Mouse (Mus musculus) megakaryocyte-erythroid progenitor cell, adult 5-6 weeks (primary cell): ENCODE measurements around the gene Tasp1. TPM values are rescaled to one million over a fixed set of nuclear protein-coding genes. Genes with fewer than 3 reads are reported as not detected.
"Not testable (repeated sequence)": the region's sequence is repeated elsewhere in the genome, so short reads cannot be mapped to it uniquely, and the experiment has no call there.

ENCODE experiments used
- ATAC-seq: replicated peaks from 2 replicates; pipeline ENCODE4 v1.8.0; 2016; ENCODE audit warnings: mild to moderate bottlenecking, inconsistent platforms; ENCODE audit not compliant: severe bottlenecking, poor library complexity, low FRiP score, low TSS enrichment
- total RNA-seq, 2 experiments: library from RNA; stranded (forward) in 1 of 2; stranded (reverse) in 1 of 2; fragments of 200-1000, 215-1000 nt in 1 of 2; fragments of >200 nt in 1 of 2; fragmentation: Nextera tagmentation in 1 of 2; gene quantifications; 2 replicates each; pipeline ENCODE4 v1.2.3; 2014 to 2017

Gene Tasp1
- total RNA-seq, 2 experiments from 2014 or later = 15.2 to 17.9 TPM

DNA sequence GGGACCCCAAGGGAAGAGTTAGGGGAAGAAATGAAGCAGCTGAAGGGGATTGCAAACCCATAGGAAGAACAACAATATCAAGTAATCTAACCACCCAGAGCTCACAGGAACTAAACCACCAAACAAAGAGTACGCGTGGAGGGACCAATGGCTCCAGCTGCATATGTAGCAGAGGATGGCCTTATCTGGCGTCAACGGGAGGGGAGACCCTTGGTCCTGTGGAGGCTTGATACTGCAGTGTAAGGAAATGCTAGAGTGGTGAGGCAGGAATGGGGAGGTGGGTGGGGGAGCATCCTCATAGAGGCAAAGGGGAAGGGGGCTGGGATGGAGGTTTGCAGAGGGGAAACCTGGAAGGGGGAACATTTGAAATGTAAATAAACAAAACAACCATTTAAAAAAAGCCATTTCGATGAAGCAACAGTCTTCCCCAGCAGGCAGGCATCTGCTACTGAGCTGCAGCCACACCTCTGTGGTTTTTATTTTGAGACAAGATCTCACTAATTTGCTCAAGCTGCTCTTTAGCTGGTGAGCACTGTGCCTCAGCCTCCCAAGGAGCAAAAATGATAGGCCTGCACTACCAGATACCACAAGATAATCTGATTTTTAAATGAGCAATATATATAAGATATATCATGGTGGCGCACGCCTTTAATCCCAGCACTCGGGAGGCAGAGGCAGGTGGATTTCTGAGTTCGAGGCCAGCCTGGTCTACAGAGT, 160.0 kb downstream of the Tasp1 start:
- ATAC-seq = no peak

DNA sequence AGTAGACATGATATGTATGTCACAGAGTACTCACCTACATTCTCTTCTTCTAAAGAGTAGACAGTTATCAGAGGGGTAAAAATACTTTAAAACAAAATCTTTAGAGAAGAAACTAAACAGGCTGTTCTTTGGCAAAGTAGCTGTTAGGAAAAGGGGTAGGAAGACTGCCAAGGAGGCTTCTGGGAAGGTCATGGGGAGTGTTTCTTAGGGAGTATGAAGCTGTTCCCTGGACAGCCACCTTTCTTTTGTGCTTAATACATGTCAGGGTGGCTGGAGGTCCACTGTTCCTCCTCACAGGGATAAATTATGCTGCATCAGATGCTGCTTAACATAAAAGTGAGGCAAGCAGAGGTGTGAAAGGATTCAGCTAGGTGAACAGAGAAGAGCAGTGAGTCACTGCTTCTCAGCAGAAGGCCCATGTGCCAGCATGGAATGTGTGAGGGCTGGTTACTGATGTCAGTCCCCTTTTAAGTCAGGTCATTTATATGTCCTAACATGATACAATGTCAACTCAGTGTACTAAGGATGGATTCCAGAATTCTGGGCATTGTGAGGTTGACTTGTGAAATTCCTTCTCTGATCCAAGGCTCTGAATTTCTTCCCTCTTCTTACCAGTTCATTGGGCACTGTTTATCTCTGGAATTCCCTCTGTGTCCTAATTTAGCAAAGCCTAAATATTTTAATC, 175.1 kb downstream of the Tasp1 start:
- ATAC-seq = no peak

DNA sequence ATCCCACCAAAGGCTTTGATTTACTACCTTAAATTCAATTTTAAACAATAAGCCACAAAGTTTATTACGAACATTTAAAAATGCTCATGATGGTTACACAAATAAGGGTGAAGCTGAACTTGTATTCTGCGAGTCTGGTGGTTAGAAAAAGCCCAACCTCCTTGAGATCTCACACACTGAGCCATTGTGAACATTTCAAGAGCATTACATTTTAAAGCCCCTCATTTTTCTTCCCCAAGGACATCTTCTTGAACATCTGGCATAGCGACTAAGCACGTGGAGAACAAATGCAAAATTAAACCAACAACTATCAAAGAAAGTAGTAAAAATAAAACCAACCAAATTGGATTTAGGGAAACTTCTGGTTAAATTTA, 182.4 kb downstream of the Tasp1 start:
- ATAC-seq = no peak

DNA sequence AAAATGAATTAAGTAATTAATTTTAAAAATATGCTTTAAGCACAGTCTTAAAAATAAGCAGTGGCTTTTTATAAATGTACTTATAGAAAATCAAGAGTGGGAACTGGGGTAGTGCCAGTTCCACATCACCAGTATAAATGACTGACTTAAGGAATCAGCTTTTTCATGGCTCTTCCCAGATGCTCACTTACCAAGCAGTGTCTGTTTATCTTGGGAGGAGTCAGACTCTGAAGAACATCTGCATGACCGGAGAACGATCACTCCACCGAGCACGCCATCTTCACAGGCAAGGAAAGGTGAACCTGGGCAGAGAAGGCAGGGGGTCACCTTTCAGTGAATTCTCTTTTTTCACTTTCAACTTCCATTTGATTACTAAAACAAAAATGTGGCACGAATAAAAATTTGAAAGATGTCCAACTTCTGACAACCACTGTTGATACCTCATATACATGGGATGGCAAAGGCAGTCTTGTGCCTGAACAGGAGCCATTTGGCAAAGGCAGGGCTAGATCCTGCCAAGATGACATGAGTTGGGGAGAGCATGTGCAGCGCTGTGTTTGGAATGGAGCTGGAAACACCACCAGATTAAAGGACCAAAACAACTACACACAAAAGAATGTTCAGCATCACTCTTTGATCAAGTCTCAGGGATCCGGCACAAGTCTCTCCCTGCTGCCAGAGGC, 182.9 kb downstream of the Tasp1 start:
- ATAC-seq = no peak

DNA sequence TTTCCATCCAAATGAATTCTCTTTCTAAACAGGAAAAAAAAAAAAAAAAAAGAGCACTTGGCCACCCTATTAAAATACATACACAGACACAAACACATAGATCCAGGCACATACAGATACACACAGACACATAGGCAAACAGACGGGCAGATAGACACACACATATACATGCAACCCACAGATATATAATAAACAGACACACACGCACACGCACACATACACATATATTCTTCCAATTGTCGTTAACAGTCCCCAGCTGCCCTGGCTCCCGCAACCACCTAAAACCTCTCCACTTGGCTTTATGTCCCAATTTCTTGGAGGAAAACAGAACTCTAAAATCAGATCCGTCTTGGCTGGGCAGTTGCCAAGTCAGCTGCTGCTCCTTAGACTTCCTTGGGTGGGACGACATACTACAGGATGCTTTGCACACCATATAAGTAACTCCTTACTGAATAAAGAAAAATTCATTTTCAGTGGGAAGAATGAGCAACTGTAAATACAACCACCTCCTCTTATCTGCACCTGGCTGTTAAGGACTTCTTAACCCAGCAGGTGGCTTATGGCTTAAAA, 188.5 kb downstream of the Tasp1 start:
- ATAC-seq = no peak

DNA sequence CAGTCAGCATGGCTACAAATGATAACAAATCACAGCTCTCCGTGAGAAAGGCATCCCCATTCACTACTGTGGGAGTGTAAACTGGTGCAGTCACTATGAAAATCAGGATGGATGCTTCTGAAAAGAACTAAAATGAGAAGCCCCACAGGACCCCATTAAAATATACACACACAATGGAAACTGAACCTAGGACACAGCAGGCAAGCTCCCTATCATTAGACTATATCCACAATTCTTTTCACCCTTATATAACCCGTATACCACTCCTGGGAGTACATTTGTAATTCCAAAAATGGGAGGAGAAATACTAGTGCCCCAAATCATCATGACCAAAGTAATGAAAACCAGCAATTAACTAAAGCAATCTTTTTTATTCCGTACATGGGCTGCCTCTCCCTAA, 190.7 kb downstream of the Tasp1 start:
- no peak for ATAC-seq

DNA sequence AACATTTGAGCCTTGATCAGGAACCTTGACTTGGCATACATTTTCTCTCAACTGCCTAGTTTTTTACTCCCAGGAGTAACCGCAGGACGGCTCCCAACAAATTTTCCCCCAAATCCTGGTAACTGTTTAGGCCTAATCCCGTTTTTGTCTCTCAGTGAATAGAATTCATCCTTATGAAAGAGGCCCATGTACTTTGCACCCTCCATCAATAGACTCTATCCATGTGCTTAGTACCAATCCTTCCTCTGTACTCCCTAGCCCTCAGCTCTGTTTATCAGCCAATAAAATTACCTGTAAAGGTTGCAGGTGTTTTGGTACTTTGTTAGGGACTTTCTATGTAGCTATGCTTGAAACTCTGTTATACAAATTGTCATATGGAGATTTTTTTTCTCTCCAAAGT, 192.4 kb downstream of the Tasp1 start:
- ATAC-seq = no peak

DNA sequence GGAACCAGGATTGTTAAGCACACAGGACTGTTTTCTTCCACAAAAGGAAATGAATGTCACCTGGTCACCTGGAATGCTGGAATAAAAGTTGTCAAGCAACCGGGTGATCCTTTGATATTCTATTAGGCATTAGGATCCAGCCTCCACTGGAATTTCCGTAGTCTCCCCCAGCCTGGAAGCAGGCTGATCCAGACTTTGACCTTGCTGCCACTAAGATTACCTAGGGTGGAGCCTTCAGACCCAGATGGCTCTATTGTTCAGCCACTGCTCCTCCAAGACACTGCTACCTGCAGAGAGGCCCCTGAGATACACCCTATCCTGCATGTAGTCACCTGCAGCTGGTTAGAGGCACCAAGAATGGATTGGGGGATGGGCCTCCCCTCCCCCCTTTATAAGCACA, 192.8 kb downstream of the Tasp1 start:
- no peak for ATAC-seq

DNA sequence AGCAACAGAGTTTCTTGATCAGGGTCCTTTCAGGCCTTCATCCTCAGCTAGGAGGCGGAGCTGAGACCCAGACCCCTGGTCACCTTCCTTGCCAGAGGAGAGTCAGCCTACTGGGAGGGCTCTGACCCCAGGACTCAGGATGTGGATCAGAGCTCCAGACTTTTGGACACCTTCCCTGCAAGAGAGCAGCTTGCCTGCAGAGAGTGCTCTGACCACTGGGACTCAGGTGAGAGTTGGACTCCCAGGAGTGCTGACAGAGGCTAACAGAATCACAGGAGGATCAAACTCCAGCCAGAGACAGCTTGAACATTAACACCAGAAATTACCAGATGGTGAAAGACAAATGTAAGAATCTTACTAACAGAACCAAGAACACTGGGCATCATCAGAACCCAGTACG, 197.5 kb downstream of the Tasp1 start:
- not testable (repeated sequence) for ATAC-seq

DNA sequence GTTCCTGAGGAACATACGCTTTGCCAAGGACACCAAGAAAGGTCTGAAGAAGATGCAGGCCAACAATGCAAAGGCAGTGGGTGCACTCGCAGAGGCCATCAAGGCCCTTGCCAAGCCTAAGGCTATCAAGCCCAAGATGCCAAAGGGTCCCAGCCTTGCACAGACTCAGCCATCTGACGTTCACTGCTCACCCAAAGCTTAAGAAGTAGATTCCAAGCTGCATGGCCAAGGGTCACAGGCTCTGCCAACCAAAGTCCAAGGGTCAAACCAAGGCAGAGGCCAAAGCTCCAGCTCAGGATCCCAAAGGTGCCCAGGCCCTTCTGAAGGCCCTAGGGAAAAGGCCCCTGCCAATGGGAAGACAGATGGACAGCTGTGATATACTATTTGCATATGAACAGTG, 203.2 kb downstream of the Tasp1 start:
- not testable (repeated sequence) for ATAC-seq

DNA sequence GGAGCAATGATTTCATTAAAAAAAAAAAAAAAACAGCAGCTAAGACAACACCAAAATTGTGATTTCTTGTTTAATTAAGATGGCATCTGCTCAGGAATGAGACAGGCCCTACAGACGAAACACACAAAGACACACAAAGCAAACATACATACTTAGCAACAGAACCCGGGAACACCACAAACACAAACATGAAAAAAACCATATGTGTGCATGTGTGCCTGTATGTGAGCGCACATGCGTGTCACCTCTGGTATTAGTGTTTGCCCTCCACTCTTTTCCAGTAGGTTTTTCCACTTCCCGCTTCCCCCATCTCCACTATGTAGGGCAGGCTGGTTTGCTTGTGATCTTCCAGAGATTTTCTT, 206.5 kb downstream of the Tasp1 start:
- no peak for ATAC-seq

DNA sequence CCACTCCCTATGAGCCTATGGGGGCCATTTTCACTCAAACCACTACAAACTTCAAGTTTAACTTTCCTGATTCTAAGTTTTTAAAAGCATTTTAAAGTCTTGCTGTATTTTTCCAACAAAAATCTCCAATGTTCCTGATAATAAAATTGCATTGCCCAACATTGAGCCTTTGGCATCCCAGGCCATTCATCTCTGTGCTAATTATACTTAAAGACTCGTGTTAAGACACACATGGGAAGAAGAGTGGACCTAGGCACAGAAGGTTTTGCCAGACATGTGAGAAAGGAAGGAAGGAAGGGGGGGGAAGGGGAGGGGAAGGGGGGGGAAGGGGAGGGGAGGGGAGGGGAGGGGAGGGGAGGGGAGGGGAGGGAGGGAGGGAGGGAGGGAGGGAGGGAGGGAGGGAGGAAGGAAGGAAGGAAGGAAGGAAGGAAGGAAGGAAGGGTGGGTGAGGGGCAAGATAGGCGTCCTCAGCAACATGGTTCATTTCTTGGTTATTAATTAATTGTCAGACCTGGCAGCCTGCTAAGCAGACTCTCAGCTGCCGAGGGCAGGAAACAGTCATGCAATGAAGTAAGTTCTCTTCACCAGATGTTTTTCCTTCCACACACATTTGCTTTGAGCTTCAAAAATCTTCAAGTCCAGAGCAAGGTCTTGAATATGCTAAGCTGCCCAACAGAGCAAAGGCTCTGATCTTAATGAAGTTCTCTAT, 207.0 kb downstream of the Tasp1 start:
- ATAC-seq = no peak

DNA sequence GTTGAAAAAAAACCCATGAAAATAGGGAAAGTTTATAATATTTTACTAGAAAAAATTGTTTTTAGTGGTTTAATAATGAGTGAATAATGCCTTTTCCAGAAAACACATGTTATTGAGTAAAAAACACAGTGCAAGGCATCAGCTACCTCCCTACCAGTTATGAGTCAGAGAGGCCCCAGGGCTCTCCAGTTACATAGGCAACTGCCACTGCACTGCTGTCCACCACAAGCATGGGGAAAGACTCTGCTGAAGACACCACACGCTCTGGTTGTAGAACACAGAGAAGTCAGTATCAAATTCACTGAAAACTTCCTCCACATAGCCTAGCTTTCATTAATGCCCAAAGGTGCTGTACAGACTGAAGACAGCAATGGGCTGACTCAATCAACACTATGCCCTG, 217.0 kb downstream of the Tasp1 start:
- no peak for ATAC-seq

DNA sequence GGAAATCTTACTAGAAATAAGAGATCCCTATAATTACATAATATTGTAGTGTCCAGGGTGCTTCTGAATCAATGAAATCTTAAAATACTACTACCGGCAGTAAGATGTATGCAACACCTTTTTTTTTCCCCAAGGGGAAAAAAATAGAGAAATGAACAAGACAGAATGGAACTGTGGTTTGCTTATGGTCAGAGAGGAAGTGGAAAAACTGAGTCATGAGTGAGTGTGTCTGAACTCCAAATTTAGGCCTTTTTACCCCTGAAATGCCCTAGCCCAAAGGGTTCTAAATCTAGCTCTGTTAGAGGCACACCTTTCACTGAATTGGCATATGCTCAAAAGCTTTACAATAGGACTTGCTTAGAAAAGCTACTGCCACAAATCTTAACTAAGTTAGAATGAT, 225.2 kb downstream of the Tasp1 start:
- no peak for ATAC-seq

DNA sequence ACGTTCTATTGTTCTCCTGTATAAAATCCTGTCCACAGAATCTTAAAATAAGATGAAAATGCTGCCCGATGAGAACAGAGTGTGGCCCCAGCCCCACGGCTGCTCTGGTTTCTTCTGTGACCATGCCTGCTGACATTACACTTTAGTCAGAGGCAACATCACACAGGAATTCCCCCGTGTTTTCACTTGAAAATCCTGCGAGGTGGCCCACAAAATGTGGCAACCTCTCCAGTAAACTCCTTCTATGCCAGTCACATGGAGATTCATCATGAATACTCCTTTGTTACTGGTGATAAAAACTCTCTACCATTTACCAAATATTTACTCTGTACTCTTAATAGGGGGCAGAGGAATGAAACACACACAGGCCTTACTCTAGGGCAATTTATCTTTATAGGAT, 225.7 kb downstream of the Tasp1 start:
- no peak for ATAC-seq

DNA sequence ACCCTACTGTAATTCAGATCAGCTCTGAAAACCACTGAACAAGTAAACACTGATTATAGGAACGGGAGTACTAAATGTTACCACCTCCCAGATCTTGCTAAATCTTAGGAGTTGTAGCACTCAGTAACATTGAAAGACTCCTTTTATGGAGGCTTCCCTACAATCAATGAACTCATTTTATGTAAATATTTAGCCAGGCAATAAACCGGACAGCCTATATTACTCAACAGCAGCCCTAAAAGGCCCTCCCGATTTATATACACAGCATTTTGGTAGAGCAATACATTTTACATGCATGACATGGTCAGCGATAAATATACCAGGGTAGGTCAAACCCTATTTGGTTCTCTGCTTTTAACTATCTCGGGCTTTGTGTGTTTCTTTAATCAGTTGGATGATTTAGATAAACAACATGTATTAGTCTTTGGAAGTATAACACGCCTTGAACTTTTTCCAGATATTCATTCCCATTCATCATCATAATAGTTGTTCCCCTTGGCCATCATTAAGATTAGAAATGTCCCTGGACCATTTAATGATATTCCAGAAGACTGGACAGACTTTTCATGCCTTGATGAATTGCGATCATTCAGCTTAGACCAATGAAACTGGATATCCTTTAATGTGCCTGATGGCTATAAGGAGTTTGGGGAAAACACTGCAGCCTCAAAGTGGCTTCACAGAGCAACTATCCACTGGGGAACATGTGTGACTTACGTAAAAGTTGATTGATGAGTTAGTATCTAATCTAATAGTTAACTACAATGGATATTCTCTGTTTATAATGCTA, 244.8 kb downstream of the Tasp1 start:
- ATAC-seq = no peak

DNA sequence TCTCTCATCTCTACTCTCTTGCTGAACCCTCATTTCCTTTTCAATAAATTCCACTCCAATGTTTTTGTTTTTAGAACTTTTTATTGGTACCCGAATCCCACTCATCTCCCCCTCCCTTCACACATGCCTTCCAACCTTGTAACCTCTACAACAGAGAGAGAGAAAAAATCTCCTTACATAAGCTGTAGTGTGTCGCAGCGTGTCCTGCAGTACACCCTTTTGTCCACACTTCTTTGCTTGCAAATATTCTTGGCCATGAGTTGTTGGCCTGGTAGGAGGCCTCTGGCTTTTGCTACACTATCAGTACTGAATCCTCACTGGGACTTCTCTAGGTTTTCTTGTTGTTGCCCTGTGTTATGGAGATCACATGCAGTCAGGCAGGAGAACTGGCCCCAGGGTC, 249.3 kb downstream of the Tasp1 start:
- no peak for ATAC-seq

DNA sequence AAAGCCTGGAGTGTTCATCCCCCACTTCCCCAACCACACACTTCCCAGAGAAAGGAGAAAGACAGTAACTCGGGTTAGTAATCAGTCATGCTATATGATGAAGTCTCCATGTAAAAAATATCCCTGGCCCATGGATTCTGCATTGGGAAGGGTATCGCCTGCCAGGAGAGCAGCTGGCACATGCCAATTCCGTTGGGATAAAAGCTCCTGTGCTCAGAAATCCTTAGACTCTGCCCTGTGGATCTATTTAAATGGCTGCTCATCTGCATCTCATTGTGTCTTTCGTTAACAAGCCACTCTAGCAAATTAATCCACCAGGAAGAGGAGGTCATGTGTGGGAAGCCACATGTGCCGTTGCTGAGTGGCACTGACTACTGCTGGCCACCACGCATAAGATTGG, 258.7 kb downstream of the Tasp1 start:
- no peak for ATAC-seq

DNA sequence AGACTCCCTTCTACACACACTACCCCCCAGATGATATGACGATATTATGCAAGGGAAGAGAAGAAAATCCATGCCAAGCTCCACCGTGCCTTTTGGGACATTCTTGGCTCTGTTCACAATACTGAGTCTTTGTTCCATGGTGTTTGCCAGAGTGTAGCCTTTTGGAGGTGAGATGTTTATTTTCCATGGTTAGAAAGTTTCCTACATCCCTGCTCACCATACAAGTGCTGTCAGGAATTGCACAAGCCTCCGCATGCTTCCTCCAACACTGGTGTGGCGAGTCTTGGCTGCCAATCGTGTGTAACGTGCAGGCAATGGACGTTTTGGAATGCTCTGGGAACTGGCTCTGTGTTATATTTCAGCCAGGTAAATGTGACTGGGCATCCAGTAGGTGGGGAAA, 262.6 kb downstream of the Tasp1 start:
- no peak for ATAC-seq
